Mouse (Mus musculus) neural tube, embryonic 11.5 days (tissue): ENCODE results near the gene Zfp809. TPM values are rescaled to one million over a fixed set of nuclear protein-coding genes. Genes with fewer than 3 reads are reported as not detected.

Source experiments
- polyA plus RNA-seq: library from polyadenylated mRNA; unstranded; fragments of >200 nt; fragmentation: Nextera tagmentation; extraction: Ambion mirVana; gene quantifications from 2 replicates; pipeline ENCODE4 v1.2.1, GENCODE M21; 2014

Zfp809 gene
- polyA plus RNA-seq, 1 experiment from 2014 or later = 12.3 TPM

Other genes with a start within 250 kb of the Zfp809 start
- 2.3 and 3.7 TPM in 2 replicates for gene Rgl3, start 236.3 kb upstream of the Zfp809 start, polyA plus RNA-seq
- gene Ccdc151, start 223.1 kb upstream of the Zfp809 start, polyA plus RNA-seq = 2.7 and 3.5 TPM in 2 replicates
- gene Prkcsh, start 222.9 kb upstream of the Zfp809 start, polyA plus RNA-seq = 91.4 and 106 TPM in 2 replicates
- gene Elavl3, start 173.7 kb upstream of the Zfp809 start, polyA plus RNA-seq = 64.6 and 69.1 TPM in 2 replicates
- gene Gm49318, start 154.5 kb upstream of the Zfp809 start, polyA plus RNA-seq = not detected in 2 replicates
- 8.2 and 9.5 TPM in 2 replicates for gene Zfp653, start 154.3 kb upstream of the Zfp809 start, polyA plus RNA-seq
- gene Ecsit, start 140.3 kb upstream of the Zfp809 start, polyA plus RNA-seq = 40.1 and 40.4 TPM in 2 replicates
- 1.0 and 2.6 TPM in 2 replicates for gene Cnn1, start 126.5 kb upstream of the Zfp809 start, polyA plus RNA-seq
- gene Elof1, start 108.5 kb upstream of the Zfp809 start, polyA plus RNA-seq = 217 and 221 TPM in 2 replicates
- gene Acp5, start 90.0 kb upstream of the Zfp809 start, polyA plus RNA-seq = 14.9 and 16.8 TPM in 2 replicates
- gene Pigyl, start 68.9 kb upstream of the Zfp809 start, polyA plus RNA-seq = 59.6 and 59.7 TPM in 2 replicates
- gene Zfp872, start 37.6 kb upstream of the Zfp809 start, polyA plus RNA-seq = 0.15 and 0.24 TPM in 2 replicates
- gene Zfp599, start 34.2 kb downstream of the Zfp809 start, polyA plus RNA-seq = 6.4 and 6.7 TPM in 2 replicates
- 28.1 and 30.1 TPM in 2 replicates for gene Zfp810, start 81.9 kb downstream of the Zfp809 start, polyA plus RNA-seq
- gene Anln, start 163.5 kb downstream of the Zfp809 start, polyA plus RNA-seq = 42.1 and 43.2 TPM in 2 replicates
- 8.3 and 10.6 TPM in 2 replicates for gene 9530077C05Rik, start 185.8 kb downstream of the Zfp809 start, polyA plus RNA-seq
- gene Gm17545, start 228.6 kb downstream of the Zfp809 start, polyA plus RNA-seq = not detected in 2 replicates
- gene Rp9, start 244.0 kb downstream of the Zfp809 start, polyA plus RNA-seq = 46.6 and 48.1 TPM in 2 replicates